Mouse (Mus musculus) olfactory bulb, adult 2 months (tissue): ENCODE measurements at regions not wholly inside any gene's neighbourhood (a gene's known extent, or its start where the extent isn't known, plus 50 kb on each side); places are given as distances from the start of the nearest gene placed in this dataset.

Experiments
- CTCF ChIP-seq: fragments of 200-500 bp; IDR thresholded peaks from 2 replicates; pipeline ENCODE4 v1.5.1; 2012; ENCODE audit warnings: low read depth, mild to moderate bottlenecking, low read length, moderate library complexity; ENCODE audit not compliant: insufficient read depth
- POLR2A ChIP-seq: fragments of 200-500 bp; IDR thresholded peaks from 2 replicates; pipeline ENCODE4 v1.6.1; 2012; ENCODE audit warnings: mild to moderate bottlenecking, low read depth, low read length, moderate library complexity; ENCODE audit not compliant: insufficient read depth

- TF ChIP-seq CTCF (no peak), POLR2A (no peak)
Measured at GRCm38 (mm10) chr10:96267603-96268002, 131.2 kb downstream of the Gm5426 start.
